Mouse (Mus musculus): ENCODE results near the gene Oprm1. TPM values are rescaled to one million over a fixed set of nuclear protein-coding genes. Genes with fewer than 3 reads are reported as not detected.
"Not testable (repeated sequence)": the region's sequence is repeated elsewhere in the genome, so short reads cannot be mapped to it uniquely, and the experiment has no call there.

The Oprm1 gene
- polyA plus RNA-seq, 1 experiment from 2014 or later, result not detected

- 38% methylated on average over 7 of the region's 7 CpGs for WGBS
- H3K4me1 ChIP-seq, result no peaks in the 10 kb centered on the region
- no peaks in the 10 kb centered on the region for H3K36me3 ChIP-seq
- H3K27ac ChIP-seq (replicated peaks), result no peak overlapping the region
- H3K4me3 ChIP-seq (replicated peaks), result no peak overlapping the region
- no peak for ATAC-seq (ENCODE audit: insufficient number of reproducible peaks, low FRiP score, low TSS enrichment, low read depth)
- H3K4me2 ChIP-seq (replicated peaks), result no peak overlapping the region
- H3K9me3 ChIP-seq (replicated peaks), result no peaks in the 10 kb centered on the region
- H3K27me3 ChIP-seq, result no peaks in the 10 kb centered on the region
- no peak overlapping the region for H3K9ac ChIP-seq
Measured at GRCm38 (mm10) chr10:6848162-6848754, 90.0 kb downstream of the Oprm1 start.

- Histone ChIP-seq H3K4me1 (no peaks in the 10 kb centered on the region), H3K4me3 (replicated peaks) (no peak overlapping the region), H3K4me2 (replicated peaks) (no peak overlapping the region), H3K9ac (no peak overlapping the region), H3K27ac (replicated peaks) (no peak overlapping the region), H3K36me3 (no peaks in the 10 kb centered on the region), H3K27me3 (no peaks in the 10 kb centered on the region), H3K9me3 (replicated peaks) (no peaks in the 10 kb centered on the region)
- WGBS, result 48% methylated on average over 2 of the region's 2 CpGs
- no peak; the same call in 1 of the 2 replicates for ATAC-seq (ENCODE audit: insufficient number of reproducible peaks, low FRiP score, low TSS enrichment, low read depth)
Measured at GRCm38 (mm10) chr10:6848834-6849233, 90.5 kb downstream of the Oprm1 start.

- no peak overlapping the region for H3K9ac ChIP-seq
- H3K9me3 ChIP-seq (replicated peaks), result no peaks in the 10 kb centered on the region
- H3K4me2 ChIP-seq (replicated peaks), result no peak overlapping the region
- no peaks in the 10 kb centered on the region for H3K36me3 ChIP-seq
- ATAC-seq (ENCODE audit: insufficient number of reproducible peaks, low FRiP score, low TSS enrichment, low read depth), result no peak
- no peaks in the 10 kb centered on the region for H3K4me1 ChIP-seq
- H3K27me3 ChIP-seq, result no peaks in the 10 kb centered on the region
- no peak overlapping the region for H3K4me3 ChIP-seq (replicated peaks)
- 62% methylated on average over 3 of the region's 3 CpGs for WGBS
- no peak overlapping the region for H3K27ac ChIP-seq (replicated peaks)
Measured at GRCm38 (mm10) chr10:6855812-6856211, 97.5 kb downstream of the Oprm1 start.

GRCm38 (mm10) chr10:6871418-6872072, 113.2 kb downstream of the Oprm1 start:
- no peak overlapping the region for H3K27ac ChIP-seq (replicated peaks)
- H3K36me3 ChIP-seq, result no peaks in the 10 kb centered on the region
- no peak overlapping the region for H3K4me2 ChIP-seq (replicated peaks)
- H3K27me3 ChIP-seq, result no peaks in the 10 kb centered on the region
- WGBS, result 71% methylated on average over 7 of the region's 7 CpGs
- no peaks in the 10 kb centered on the region for H3K9me3 ChIP-seq (replicated peaks)
- no peaks in the 10 kb centered on the region for H3K4me1 ChIP-seq
- no peak overlapping the region for H3K4me3 ChIP-seq (replicated peaks)
- no peak overlapping the region for H3K9ac ChIP-seq
- no peak for ATAC-seq (ENCODE audit: insufficient number of reproducible peaks, low FRiP score, low TSS enrichment, low read depth)

GRCm38 (mm10) chr10:6873917-6874316, 115.6 kb downstream of the Oprm1 start:
- Histone ChIP-seq H3K27ac (replicated peaks) (no peak overlapping the region), H3K36me3 (no peaks in the 10 kb centered on the region), H3K4me3 (replicated peaks) (no peak overlapping the region), H3K9ac (no peak overlapping the region), H3K9me3 (replicated peaks) (no peaks in the 10 kb centered on the region), H3K4me1 (no peaks in the 10 kb centered on the region), H3K27me3 (no peaks in the 10 kb centered on the region), H3K4me2 (replicated peaks) (no peak overlapping the region)
- no peak for ATAC-seq (ENCODE audit: insufficient number of reproducible peaks, low FRiP score, low TSS enrichment, low read depth)
- WGBS, result 72% methylated on average over 1 of the region's 1 CpGs

- no peak overlapping the region for H3K27ac ChIP-seq (replicated peaks)
- H3K4me1 ChIP-seq, result no peaks in the 10 kb centered on the region
- no peak overlapping the region for H3K9ac ChIP-seq
- no peaks in the 10 kb centered on the region for H3K36me3 ChIP-seq
- H3K9me3 ChIP-seq (replicated peaks), result no peaks in the 10 kb centered on the region
- WGBS, result 82% methylated on average over 2 of the region's 2 CpGs
- H3K27me3 ChIP-seq, result no peaks in the 10 kb centered on the region
- ATAC-seq (ENCODE audit: insufficient number of reproducible peaks, low FRiP score, low TSS enrichment, low read depth), result no peak
- no peak overlapping the region for H3K4me2 ChIP-seq (replicated peaks)
- H3K4me3 ChIP-seq (replicated peaks), result no peak overlapping the region
Measured at GRCm38 (mm10) chr10:6878276-6878881, 120.1 kb downstream of the Oprm1 start.

GRCm38 (mm10) chr10:6882041-6882440, 123.7 kb downstream of the Oprm1 start:
- H3K4me3 ChIP-seq (replicated peaks); H3K9me3 ChIP-seq (replicated peaks); H3K4me1 ChIP-seq; H3K36me3 ChIP-seq; H3K27me3 ChIP-seq; H3K4me2 ChIP-seq (replicated peaks); H3K9ac ChIP-seq; ATAC-seq (ENCODE audit: insufficient number of reproducible peaks, low FRiP score, low TSS enrichment, low read depth); H3K27ac ChIP-seq (replicated peaks): not testable (repeated sequence)
- 97% methylated on average over 1 of the region's 1 CpGs for WGBS

GRCm38 (mm10) chr10:6885460-6885859, 127.2 kb downstream of the Oprm1 start:
- Histone ChIP-seq H3K36me3 (no peaks in the 10 kb centered on the region), H3K9ac (no peak overlapping the region), H3K4me3 (replicated peaks) (no peak overlapping the region), H3K4me1 (no peaks in the 10 kb centered on the region), H3K9me3 (replicated peaks) (no peaks in the 10 kb centered on the region), H3K4me2 (replicated peaks) (no peak overlapping the region), H3K27me3 (no peaks in the 10 kb centered on the region), H3K27ac (replicated peaks) (no peak overlapping the region)
- 0% methylated on average over 1 of the region's 1 CpGs for WGBS
- ATAC-seq (ENCODE audit: insufficient number of reproducible peaks, low FRiP score, low TSS enrichment, low read depth), result no peak

- Histone ChIP-seq H3K36me3 (no peaks in the 10 kb centered on the region), H3K27ac (replicated peaks) (no peak overlapping the region), H3K4me3 (replicated peaks) (no peak overlapping the region), H3K4me2 (replicated peaks) (no peak overlapping the region), H3K4me1 (no peaks in the 10 kb centered on the region), H3K9ac (no peak overlapping the region), H3K9me3 (replicated peaks) (no peaks in the 10 kb centered on the region), H3K27me3 (no peaks in the 10 kb centered on the region)
- ATAC-seq (ENCODE audit: insufficient number of reproducible peaks, low FRiP score, low TSS enrichment, low read depth), result no peak
- WGBS, result 50% methylated on average over 5 of the region's 5 CpGs
Measured at GRCm38 (mm10) chr10:6889640-6890245, 131.4 kb downstream of the Oprm1 start.

GRCm38 (mm10) chr10:6890348-6891009, 132.2 kb downstream of the Oprm1 start:
- no peaks in the 10 kb centered on the region for H3K4me1 ChIP-seq
- H3K27ac ChIP-seq (replicated peaks), result no peak overlapping the region
- no peak overlapping the region for H3K4me2 ChIP-seq (replicated peaks)
- H3K4me3 ChIP-seq (replicated peaks), result no peak overlapping the region
- no peak for ATAC-seq (ENCODE audit: insufficient number of reproducible peaks, low FRiP score, low TSS enrichment, low read depth)
- no peak overlapping the region for H3K9ac ChIP-seq
- H3K36me3 ChIP-seq, result no peaks in the 10 kb centered on the region
- 71% methylated on average over 5 of the region's 5 CpGs for WGBS
- H3K27me3 ChIP-seq, result no peaks in the 10 kb centered on the region
- no peaks in the 10 kb centered on the region for H3K9me3 ChIP-seq (replicated peaks)

- H3K4me3 ChIP-seq (replicated peaks), result no peak overlapping the region
- H3K9me3 ChIP-seq (replicated peaks), result no peaks in the 10 kb centered on the region
- H3K27me3 ChIP-seq, result no peaks in the 10 kb centered on the region
- H3K36me3 ChIP-seq, result no peaks in the 10 kb centered on the region
- no peak overlapping the region for H3K9ac ChIP-seq
- no peak overlapping the region for H3K4me2 ChIP-seq (replicated peaks)
- 53% methylated on average over 3 of the region's 3 CpGs for WGBS
- H3K4me1 ChIP-seq, result no peaks in the 10 kb centered on the region
- no peak overlapping the region for H3K27ac ChIP-seq (replicated peaks)
- no peak for ATAC-seq (ENCODE audit: insufficient number of reproducible peaks, low FRiP score, low TSS enrichment, low read depth)
Measured at GRCm38 (mm10) chr10:6895796-6896195, 137.5 kb downstream of the Oprm1 start.
